ENCODE assay signal across 8 mouse cellular contexts in genomic region chr6:117906590-117907271, GRCm38 (mm10). TPM values are rescaled to one million over a fixed set of nuclear protein-coding genes. Genes with fewer than 3 reads are reported as not detected.
DNase-seq lines count a peak whose midpoint lies in the region; ATAC-seq and TF ChIP-seq lines count a peak whose summit lies in the region.

No protein-coding gene starts in this region.

- peak overlapping the region; percentile 99 for H3K4me3 ChIP-seq in embryonic facial prominence, embryonic 13.5 days
- peak overlapping the region; percentile 96 for H3K4me3 ChIP-seq in heart, adult 2 months
- H3K4me3 ChIP-seq in limb, embryonic 13.5 days, result peak overlapping the region; percentile 99
- H3K4me3 ChIP-seq in midbrain, embryonic 16.5 days (ENCODE audit: low read depth, low read length), result peak overlapping the region; percentile 64

- intact Hi-C loops in heart, adult 2 months (cut with DNase I), result loop anchor here (1.0 to 2.0 kb wide), 3 partner anchors 14 to 66 kb away; partner anchors contain the start of gene Zfp637

- peaks cover 27% of the 10 kb centered on the region for H3K4me1 ChIP-seq in embryonic facial prominence, embryonic 13.5 days
- H3K4me1 ChIP-seq in heart, adult 2 months (ENCODE audit: control insufficient read depth, insufficient read depth, low read length), result peaks cover 9% of the 10 kb centered on the region
- H3K4me1 ChIP-seq in limb, embryonic 13.5 days, result peaks cover 28% of the 10 kb centered on the region
- peaks cover 22% of the 10 kb centered on the region for H3K4me1 ChIP-seq in midbrain, embryonic 16.5 days (ENCODE audit: control insufficient read depth, insufficient read depth, low read length)

- H3K4me2 ChIP-seq in embryonic facial prominence, embryonic 13.5 days, result peak overlapping the region; percentile 70
- peak overlapping the region; percentile 81 for H3K4me2 ChIP-seq in limb, embryonic 13.5 days (replicated peaks)
- peak overlapping the region; percentile 98 for H3K4me2 ChIP-seq in midbrain, embryonic 16.5 days (ENCODE audit: low read length)

- no peaks in the 10 kb centered on the region for H3K27me3 ChIP-seq in embryonic facial prominence, embryonic 13.5 days
- no peaks in the 10 kb centered on the region for H3K27me3 ChIP-seq in heart, adult 2 months (ENCODE audit: control insufficient read depth, insufficient read depth, low read length)
- no peaks in the 10 kb centered on the region for H3K27me3 ChIP-seq in limb, embryonic 13.5 days
- H3K27me3 ChIP-seq in midbrain, embryonic 16.5 days (ENCODE audit: control insufficient read depth, insufficient read depth, low read depth, low read length), result no peaks in the 10 kb centered on the region

- TF ChIP-seq CTCF in heart, adult 2 months (IDR thresholded peaks at IDR 0.05), result no peak

- peak overlapping the region; percentile 98 for H3K27ac ChIP-seq in embryonic facial prominence, embryonic 13.5 days
- H3K27ac ChIP-seq in heart, adult 2 months, result peak overlapping the region; percentile 96
- peak overlapping the region; percentile 96 for H3K27ac ChIP-seq in limb, embryonic 13.5 days
- peak overlapping the region; percentile 90 for H3K27ac ChIP-seq in midbrain, embryonic 16.5 days (ENCODE audit: low read length)

- H3K9ac ChIP-seq in embryonic facial prominence, embryonic 13.5 days, result peak overlapping the region; percentile 96
- peak overlapping the region; percentile 97 for H3K9ac ChIP-seq in heart, adult 2 months (ENCODE audit: low read depth, low read length)
- peak overlapping the region; percentile 98 for H3K9ac ChIP-seq in limb, embryonic 13.5 days
- peak overlapping the region; percentile 93 for H3K9ac ChIP-seq in midbrain, embryonic 16.5 days (ENCODE audit: low read depth, low read length)

- peak; percentile 51; the same call in 1 of the 2 replicates for TF ChIP-seq EP300 in heart, adult 2 months (IDR thresholded peaks at IDR 0.05; ENCODE audit: insufficient read depth, low read depth, low read length)

- peak; percentile 84 for TF ChIP-seq POLR2A in heart, adult 2 months (IDR thresholded peaks at IDR 0.05; ENCODE audit: insufficient read depth, low read depth, low read length)

- peak; percentile 95 for ATAC-seq in embryonic facial prominence, embryonic 13.5 days (ENCODE audit: insufficient number of reproducible peaks, insufficient read depth, low FRiP score, low TSS enrichment, low read depth)
- ATAC-seq in limb, embryonic 13.5 days (ENCODE audit: low FRiP score, low read depth), result peak; percentile 97
- peak; percentile 99 for ATAC-seq in midbrain, embryonic 16.5 days

- H3K9me3 ChIP-seq in embryonic facial prominence, embryonic 13.5 days, result no peaks in the 10 kb centered on the region
- no peaks in the 10 kb centered on the region for H3K9me3 ChIP-seq in limb, embryonic 13.5 days
- H3K9me3 ChIP-seq in midbrain, embryonic 16.5 days (replicated peaks; ENCODE audit: control insufficient read depth, low read length, poor library complexity, severe bottlenecking), result no peaks in the 10 kb centered on the region

- WGBS in embryonic facial prominence, embryonic 13.5 days, result under 1% methylated on average over 65 of the region's 68 CpGs
- under 1% methylated on average over 64 of the region's 68 CpGs for WGBS in heart, adult 2 months
- under 1% methylated on average over 62 of the region's 68 CpGs for WGBS in limb, embryonic 13.5 days
- WGBS in midbrain, embryonic 16.5 days, result under 1% methylated on average over 58 of the region's 68 CpGs

- H3K79me2 ChIP-seq in heart, adult 2 months (replicated peaks; ENCODE audit: control insufficient read depth, insufficient read depth, low read length), result peaks cover 3% of the 10 kb centered on the region

- peak; percentile 98 for DNase-seq in 3134 (ENCODE audit: extremely low read depth, insufficient read length, low spot score)
- DNase-seq in adrenal gland, postnatal 36 days, result peak; percentile 98
- peak; percentile 96 to 99 for DNase-seq in heart, adult 2 months
- peak; percentile 98 for DNase-seq in kidney, adult 8-10 months
- peak; percentile 93 to 97 for DNase-seq in spleen, postnatal 10 days (ENCODE audit: low spot score in 2 of 2)

- no peaks in the 10 kb centered on the region for H3K36me3 ChIP-seq in embryonic facial prominence, embryonic 13.5 days
- peaks cover 13% of the 10 kb centered on the region for H3K36me3 ChIP-seq in heart, adult 2 months (ENCODE audit: control insufficient read depth, insufficient read depth, low read length)
- H3K36me3 ChIP-seq in limb, embryonic 13.5 days, result no peaks in the 10 kb centered on the region
- no peaks in the 10 kb centered on the region for H3K36me3 ChIP-seq in midbrain, embryonic 16.5 days (ENCODE audit: control insufficient read depth, insufficient read depth, low read length)

RNA-seq across cellular contexts. Expression of gene Hnrnpf, which starts 6.6 kb away (rescaled TPM):
- 100 to 1,000 TPM; 380 to 388 TPM for total RNA-seq in adrenal gland, postnatal 36 days (2021)
- 612 and 649 TPM in 2 replicates for polyA plus RNA-seq in embryonic facial prominence, embryonic 13.5 days (2015; fragmentation: Nextera tagmentation; extraction: Ambion mirVana)
- total RNA-seq in heart, adult 2 months (2021), result 100 to 1,000 TPM; 185 to 192 TPM
- polyA plus RNA-seq in heart, adult 2 months (2012; rRNA removed), result 66.1 and 95.9 TPM in 2 replicates
- 668 and 681 TPM in 2 replicates for polyA plus RNA-seq in limb, embryonic 13.5 days (2015; fragmentation: Nextera tagmentation; extraction: Ambion mirVana)
- polyA plus RNA-seq in midbrain, embryonic 16.5 days (2015; fragmentation: Nextera tagmentation; extraction: Ambion mirVana), result 226 and 237 TPM in 2 replicates

RNA-seq across cellular contexts. Expression of gene Fxyd4, which starts 30.8 kb away (rescaled TPM):
- not detected for total RNA-seq in adrenal gland, postnatal 36 days (2021)
- 2.4 and 5.4 TPM in 2 replicates for polyA plus RNA-seq in embryonic facial prominence, embryonic 13.5 days (2015; fragmentation: Nextera tagmentation; extraction: Ambion mirVana)
- total RNA-seq in heart, adult 2 months (2021), result not detected
- 0.25 TPM in 1 of 2 replicates, not detected in the other for polyA plus RNA-seq in heart, adult 2 months (2012; rRNA removed)
- 2.7 and 4.7 TPM in 2 replicates for polyA plus RNA-seq in limb, embryonic 13.5 days (2015; fragmentation: Nextera tagmentation; extraction: Ambion mirVana)
- polyA plus RNA-seq in midbrain, embryonic 16.5 days (2015; fragmentation: Nextera tagmentation; extraction: Ambion mirVana), result 1.8 and 3.5 TPM in 2 replicates

RNA-seq across cellular contexts. Expression of gene Zfp239, which starts 44.8 kb away (rescaled TPM):
- total RNA-seq in adrenal gland, postnatal 36 days (2021), result 1 to 10 TPM; 2.3 to 3.3 TPM
- 15.5 and 17.1 TPM in 2 replicates for polyA plus RNA-seq in embryonic facial prominence, embryonic 13.5 days (2015; fragmentation: Nextera tagmentation; extraction: Ambion mirVana)
- under 1 TPM; 0.47 to 0.64 TPM for total RNA-seq in heart, adult 2 months (2021)
- 0.09 and 0.29 TPM in 2 replicates for polyA plus RNA-seq in heart, adult 2 months (2012; rRNA removed)
- 14.4 and 16.3 TPM in 2 replicates for polyA plus RNA-seq in limb, embryonic 13.5 days (2015; fragmentation: Nextera tagmentation; extraction: Ambion mirVana)
- polyA plus RNA-seq in midbrain, embryonic 16.5 days (2015; fragmentation: Nextera tagmentation; extraction: Ambion mirVana), result 16.8 and 17.9 TPM in 2 replicates

Comparison
In these comparisons a context has a peak if more than half of its experiments do, and no peak if none do; other contexts are left out.
1. Peak in every context shown above with its lines: DNase-seq, ATAC-seq, H3K4me3 ChIP-seq and H3K27ac ChIP-seq.
2. RNA of gene Zfp239, which starts 44.8 kb away (polyA plus RNA-seq): 16.8 to 17.9 TPM in midbrain, embryonic 16.5 days, 14.4 to 16.3 TPM in limb, embryonic 13.5 days and 15.5 to 17.1 TPM in embryonic facial prominence, embryonic 13.5 days; 0.09 to 0.29 TPM in heart, adult 2 months; every median in the first group is over 10 times any median in the second.